Mouse (Mus musculus) midbrain, embryonic 13.5 days (tissue): ENCODE results near the gene Tmem190. TPM values are rescaled to one million over a fixed set of nuclear protein-coding genes. Genes with fewer than 3 reads are reported as not detected.
A peak's percentile ranks its signal among the peaks of the same experiment; 100 is the strongest.

Experiments used
- ATAC-seq: fragments of 200-750 bp; cut with Nextera tagmentation; 2 replicates; pipeline ENCODE4 v1.8.0; 2017; ENCODE audit warnings: mild to moderate bottlenecking, moderate TSS enrichment, moderate library complexity
- H3K27ac ChIP-seq: fragments of 300-500 bp; sonication (generic); 2 replicates; pipeline ENCODE4 v1.5.1; 2015; ENCODE audit warnings: inconsistent platforms, mild to moderate bottlenecking, moderate library complexity
- H3K27me3 ChIP-seq: fragments of 300-500 bp; sonication (generic); 2 replicates; pipeline ENCODE4 v1.6.1; 2015; ENCODE audit warnings: mild to moderate bottlenecking, inconsistent platforms
- H3K36me3 ChIP-seq: fragments of 300-500 bp; sonication (generic); 2 replicates; pipeline ENCODE4 v1.6.1; 2015; ENCODE audit warnings: mild to moderate bottlenecking, inconsistent platforms
- H3K4me1 ChIP-seq: fragments of 300-500 bp; sonication (generic); replicated peaks from 2 replicates; pipeline ENCODE4 v1.6.1; 2015; ENCODE audit warnings: inconsistent platforms
- H3K4me2 ChIP-seq: fragments of 300-500 bp; sonication (generic); replicated peaks from 2 replicates; pipeline ENCODE4 v1.6.1; 2015; ENCODE audit warnings: moderate library complexity, mild to moderate bottlenecking, inconsistent platforms
- H3K4me3 ChIP-seq: fragments of 300-500 bp; sonication (generic); replicated peaks from 2 replicates; pipeline ENCODE4 v1.5.1; 2015; ENCODE audit warnings: mild to moderate bottlenecking, inconsistent platforms
- H3K9ac ChIP-seq: fragments of 300-500 bp; sonication (generic); replicated peaks from 2 replicates; pipeline ENCODE4 v1.6.1; 2015; ENCODE audit warnings: mild to moderate bottlenecking, inconsistent platforms
- H3K9me3 ChIP-seq: fragments of 300-500 bp; sonication (generic); 2 replicates; pipeline ENCODE4 v1.6.1; 2016; ENCODE audit warnings: mild to moderate bottlenecking, inconsistent platforms
- WGBS: fragments of 180-500 bp; shearing (Covaris S2); methylation state at CpG from one replicate; pipeline ENCODE4 v1.1.7; 2015; 5-methylcytosine and 5-hydroxymethylcytosine counted together
- polyA plus RNA-seq: library from polyadenylated mRNA; unstranded; fragments of >200 nt; fragmentation: Nextera tagmentation; extraction: Ambion mirVana; gene quantifications from 2 replicates; pipeline ENCODE4 v1.2.1, GENCODE M21; 2015

Tmem190 gene
- polyA plus RNA-seq, 1 experiment from 2014 or later: not detected

GRCm38 (mm10) chr7:4747156-4747899, 35.4 kb upstream of the Tmem190 start:
- H3K27ac ChIP-seq: no peak overlapping the region
- no peak for ATAC-seq
- no peak overlapping the region for H3K9ac ChIP-seq
- H3K9me3 ChIP-seq: no peaks in the 10 kb centered on the region
- peaks cover 38% of the 10 kb centered on the region for H3K36me3 ChIP-seq
- H3K4me1 ChIP-seq: peaks cover 29% of the 10 kb centered on the region
- no peak overlapping the region for H3K4me2 ChIP-seq
- no peaks in the 10 kb centered on the region for H3K27me3 ChIP-seq
- WGBS: 83% methylated on average over 9 of the region's 9 CpGs
- H3K4me3 ChIP-seq: no peak overlapping the region

GRCm38 (mm10) chr7:4748321-4748720, 34.4 kb upstream of the Tmem190 start:
- Histone ChIP-seq H3K9ac (no peak overlapping the region), H3K36me3 (peaks cover 32% of the 10 kb centered on the region), H3K4me1 (peaks cover 29% of the 10 kb centered on the region), H3K4me3 (no peak overlapping the region), H3K4me2 (no peak overlapping the region), H3K27me3 (no peaks in the 10 kb centered on the region), H3K27ac (no peak overlapping the region), H3K9me3 (no peaks in the 10 kb centered on the region)
- 86% methylated on average over 4 of the region's 4 CpGs for WGBS
- ATAC-seq: no peak

GRCm38 (mm10) chr7:4749169-4749568, 33.6 kb upstream of the Tmem190 start:
- WGBS: 79% methylated on average over 2 of the region's 2 CpGs
- H3K27me3 ChIP-seq: no peaks in the 10 kb centered on the region

GRCm38 (mm10) chr7:4751971-4752820, 30.5 kb upstream of the Tmem190 start:
- ATAC-seq: peak; percentile 68
- Histone ChIP-seq H3K9me3 (no peaks in the 10 kb centered on the region), H3K36me3 (peaks cover 4% of the 10 kb centered on the region; the same call in 1 of the 2 replicates), H3K4me2 (peak overlapping the region; percentile 47), H3K9ac (no peak overlapping the region; the same call in 1 of the 2 replicates), H3K4me3 (peak overlapping the region; percentile 29), H3K4me1 (peaks cover 21% of the 10 kb centered on the region), H3K27me3 (no peaks in the 10 kb centered on the region), H3K27ac (no peak overlapping the region)
- WGBS: 2% methylated on average over 30 of the region's 30 CpGs

More at GRCm38 (mm10) chr7:4749169-4749568, 33.6 kb upstream of the Tmem190 start:
- Histone ChIP-seq H3K9ac (no peak overlapping the region), H3K4me1 (peaks cover 28% of the 10 kb centered on the region), H3K36me3 (peaks cover 31% of the 10 kb centered on the region), H3K27ac (no peak overlapping the region), H3K9me3 (no peaks in the 10 kb centered on the region), H3K4me2 (no peak overlapping the region), H3K4me3 (no peak overlapping the region)
- ATAC-seq: no peak

- Histone ChIP-seq H3K4me1 (peaks cover 21% of the 10 kb centered on the region), H3K9ac (peak within 1 kb of the TSS; percentile 16; the same call in 1 of the 2 replicates), H3K36me3 (peaks cover 4% of the 10 kb centered on the region; the same call in 1 of the 2 replicates), H3K27me3 (no peaks in the 10 kb centered on the region), H3K4me2 (peak within 1 kb of the TSS; percentile 47), H3K4me3 (peak within 1 kb of the TSS; percentile 29), H3K9me3 (no peaks in the 10 kb centered on the region), H3K27ac (no peak within 1 kb of the TSS)
- 5% methylated on average over 24 of the region's 24 CpGs for WGBS
- peak; percentile 93 for ATAC-seq
These were observed 29.7 kb upstream of the Tmem190 start, which contains the start of gene Cox6b2 for GRCm38 (mm10) chr7:4752821-4753570. TSS of gene Cox6b2 (minus strand) at chr7:4753094.

GRCm38 (mm10) chr7:4759670-4760069, 23.1 kb upstream of the Tmem190 start:
- Histone ChIP-seq H3K4me3 (no peak overlapping the region), H3K4me1 (no peaks in the 10 kb centered on the region), H3K27ac (no peak overlapping the region), H3K4me2 (no peak overlapping the region), H3K27me3 (no peaks in the 10 kb centered on the region), H3K9ac (no peak overlapping the region), H3K9me3 (no peaks in the 10 kb centered on the region), H3K36me3 (no peaks in the 10 kb centered on the region)
- no peak for ATAC-seq
- WGBS: 40% methylated on average over 1 of the region's 1 CpGs

- Histone ChIP-seq H3K27me3 (no peaks in the 10 kb centered on the region), H3K4me2 (no peak overlapping the region), H3K36me3 (no peaks in the 10 kb centered on the region), H3K4me3 (no peak overlapping the region), H3K9ac (no peak overlapping the region), H3K27ac (no peak overlapping the region), H3K9me3 (no peaks in the 10 kb centered on the region), H3K4me1 (no peaks in the 10 kb centered on the region)
- ATAC-seq: no peak
- WGBS: 18% methylated on average over 4 of the region's 4 CpGs
These were observed 17.6 kb upstream of the Tmem190 start for GRCm38 (mm10) chr7:4764946-4765710.

GRCm38 (mm10) chr7:4771202-4771601, 11.5 kb upstream of the Tmem190 start, which contains the start of gene Fam71e2:
TSS of gene Fam71e2 (minus strand) at chr7:4771302.
- 73% methylated on average over 5 of the region's 5 CpGs for WGBS
- H3K36me3 ChIP-seq: no peaks in the 10 kb centered on the region
- H3K4me3 ChIP-seq: no peak within 1 kb of the TSS
- H3K27me3 ChIP-seq: peaks cover 16% of the 10 kb centered on the region
- H3K9me3 ChIP-seq: no peaks in the 10 kb centered on the region
- H3K27ac ChIP-seq: no peak within 1 kb of the TSS
- no peak within 1 kb of the TSS for H3K4me2 ChIP-seq
- H3K9ac ChIP-seq: no peak within 1 kb of the TSS
- ATAC-seq: no peak
- no peaks in the 10 kb centered on the region for H3K4me1 ChIP-seq

- no peaks in the 10 kb centered on the region for H3K9me3 ChIP-seq
- peaks cover 63% of the 10 kb centered on the region for H3K27me3 ChIP-seq
- no peaks in the 10 kb centered on the region for H3K36me3 ChIP-seq
- peaks cover 9% of the 10 kb centered on the region for H3K4me1 ChIP-seq
- H3K27ac ChIP-seq: no peak overlapping the region
- no peak overlapping the region for H3K4me2 ChIP-seq
- ATAC-seq: no peak
- H3K4me3 ChIP-seq: no peak overlapping the region
- no peak overlapping the region for H3K9ac ChIP-seq
- WGBS: 53% methylated on average over 10 of the region's 10 CpGs
These were observed 6.6 kb upstream of the Tmem190 start for GRCm38 (mm10) chr7:4776131-4776530.

- ATAC-seq: peak; percentile 81
- Histone ChIP-seq H3K36me3 (no peaks in the 10 kb centered on the region), H3K4me2 (peak overlapping the region; percentile 53), H3K9me3 (no peaks in the 10 kb centered on the region), H3K4me3 (peak overlapping the region; percentile 34), H3K9ac (peak overlapping the region; percentile 48), H3K4me1 (peaks cover 9% of the 10 kb centered on the region), H3K27ac (no peak overlapping the region), H3K27me3 (peaks cover 63% of the 10 kb centered on the region)
- WGBS: under 1% methylated on average over 32 of the region's 56 CpGs
These were observed 5.6 kb upstream of the Tmem190 start for GRCm38 (mm10) chr7:4776861-4777830.
